Mouse (Mus musculus): Measurements from ENCODE around the gene Sav1.

DNA sequence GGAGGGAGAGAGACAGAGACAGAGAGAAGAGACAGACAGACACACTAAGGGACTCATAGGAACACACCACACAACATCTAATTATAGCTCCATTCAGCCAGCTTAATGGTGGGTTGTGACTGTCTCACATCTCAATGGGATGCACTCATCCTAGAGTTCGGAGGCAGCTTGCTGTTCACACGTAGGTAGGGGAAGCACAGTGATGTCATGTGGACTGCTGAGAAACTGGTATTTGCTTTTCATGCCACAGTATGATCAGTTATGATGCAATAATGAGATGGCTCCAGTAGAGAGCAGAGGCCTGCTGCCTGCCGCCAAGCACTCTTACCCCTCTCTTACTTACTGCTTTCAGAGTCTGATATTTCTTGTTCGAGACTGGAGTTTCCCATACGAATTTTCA, 40.9 kb downstream of the Sav1 start:
- TF ChIP-seq EP300 (IDR thresholded peaks at IDR 0.05; ENCODE audit: low read depth) (no peak), CTCF (IDR thresholded peaks at IDR 0.05; ENCODE audit: low read depth) (no peak)
